Mouse (Mus musculus) erythroblast, embryonic 14.5 days (primary cell): ENCODE results near the gene Snrnp48.

Source experiments
- GATA1 ChIP-seq: IDR thresholded peaks from 2 replicates; pipeline ENCODE4 v1.6.1; 2012; ENCODE audit warnings: low read length, inconsistent platforms, mixed read lengths
- TAL1 ChIP-seq: IDR thresholded peaks from 3 replicates; pipeline ENCODE4 v1.6.1; 2012; ENCODE audit warnings: low read length, inconsistent platforms, mixed read lengths

GRCm38 (mm10) chr13:38204171-38204570 is 567 bp upstream of the Snrnp48 start:
- TF ChIP-seq TAL1 (no peak), GATA1 (no peak)
